ENCODE assay signal across 9 mouse cellular contexts in genomic region chr3:60499157-60499578, GRCm38 (mm10). TPM values are rescaled to one million over a fixed set of nuclear protein-coding genes. Genes with fewer than 3 reads are reported as not detected.
DNase-seq lines count a peak whose midpoint lies in the region; ATAC-seq and TF ChIP-seq lines count a peak whose summit lies in the region.
"Had no signal": no experiment of that assay in that cellular context is flagged by ENCODE, and none has a peak within 500 bp of the region (broad histone marks: within the 10 kb centered on the region; RNA-seq: fewer than 3 reads in every experiment).

No protein-coding gene starts in this region.

- no peak for DNase-seq in forebrain, embryonic 10.5 days (ENCODE audit: extremely low spot score, low spot score)
- no peak for DNase-seq in CH12.LX (ENCODE audit: extremely low read depth)
- peak; percentile 67 to 79 for DNase-seq in heart, adult 18-20 months
- DNase-seq in right cerebral cortex, postnatal 14 days: no peak
- DNase-seq in left cerebral cortex, postnatal 10 days (ENCODE audit: extremely low spot score in 1 of 2, low spot score in 2 of 2): no peak
- no peak for DNase-seq in midbrain, embryonic 14.5 days
- DNase-seq: right cerebral cortex, adult 18-20 months had no signal

- dilution Hi-C loops in CH12.LX (cut with MboI; ENCODE audit: extremely low pct_ligation_motif_present, extremely low pct_unique_long_range_greater_than_20kb, low sequenced_read_pairs): no loop called here

- no peak overlapping the region for H3K4me2 ChIP-seq in forebrain, embryonic 12.5 days
- peak overlapping the region; percentile 98 for H3K4me2 ChIP-seq in CH12.LX (ENCODE audit: insufficient read depth, low read depth, poor library complexity, severe bottlenecking)
- H3K4me2 ChIP-seq in liver, embryonic 12.5 days: peak overlapping the region; percentile 89
- H3K4me2 ChIP-seq in midbrain, embryonic 14.5 days (ENCODE audit: low read length): no peak overlapping the region

- WGBS in forebrain, embryonic 10.5 days: 70% methylated on average over 6 of the region's 6 CpGs
- WGBS in forebrain, embryonic 12.5 days: 51% methylated on average over 6 of the region's 6 CpGs
- 5% methylated on average over 6 of the region's 6 CpGs for WGBS in liver, embryonic 12.5 days (ENCODE audit: insufficient replicate concordance)
- WGBS in midbrain, embryonic 14.5 days: 52% methylated on average over 6 of the region's 6 CpGs

- no peaks in the 10 kb centered on the region for H3K27me3 ChIP-seq in forebrain, embryonic 10.5 days (ENCODE audit: poor library complexity, severe bottlenecking)
- no peaks in the 10 kb centered on the region for H3K27me3 ChIP-seq in forebrain, embryonic 12.5 days
- H3K27me3 ChIP-seq in CH12.LX (replicated peaks): no peaks in the 10 kb centered on the region
- H3K27me3 ChIP-seq in liver, embryonic 12.5 days (replicated peaks): no peaks in the 10 kb centered on the region
- H3K27me3 ChIP-seq in midbrain, embryonic 14.5 days (ENCODE audit: control insufficient read depth, insufficient read depth, low read length): no peaks in the 10 kb centered on the region

- in situ Hi-C loops in CH12.LX (cut with MboI; ENCODE audit: low pct_ligation_motif_present, low pct_unique_long_range_greater_than_20kb, low sequenced_read_pairs): no loop called here

- intact Hi-C loops in left cerebral cortex, postnatal 10 days (cut with DNase I): no loop called here

- TF ChIP-seq CTCF in CH12.LX (conservative IDR thresholded peaks at IDR 0.05 in 1 of 2, IDR thresholded peaks at IDR 0.05 in 1 of 2; ENCODE audit: low read depth in 2 of 2, low read length in 2 of 2): no peak

- H3K27ac ChIP-seq in forebrain, embryonic 10.5 days: 0 out of 2 replicates have a peak overlapping the region, but pooled peaks have one; percentile 99
- H3K27ac ChIP-seq in forebrain, embryonic 12.5 days: no peak overlapping the region
- H3K27ac ChIP-seq in CH12.LX (ENCODE audit: insufficient read depth, low read depth): peak overlapping the region; percentile 73
- peak overlapping the region; percentile 95 for H3K27ac ChIP-seq in liver, embryonic 12.5 days
- H3K27ac ChIP-seq in midbrain, embryonic 14.5 days (replicated peaks; ENCODE audit: low read depth, low read length): no peak overlapping the region

- TF ChIP-seq POLR2A in CH12.LX (IDR thresholded peaks at IDR 0.05; ENCODE audit: low read depth, low read length): no peak

- no peak for TF ChIP-seq RAD21 in CH12.LX (IDR thresholded peaks at IDR 0.05; ENCODE audit: low read depth, low read length)

- H3K9ac ChIP-seq in forebrain, embryonic 12.5 days: no peak overlapping the region
- H3K9ac ChIP-seq in CH12.LX (ENCODE audit: insufficient read depth, low read depth): peak overlapping the region; percentile 87
- peak overlapping the region; percentile 99 for H3K9ac ChIP-seq in liver, embryonic 12.5 days
- no peak overlapping the region for H3K9ac ChIP-seq in midbrain, embryonic 14.5 days (replicated peaks; ENCODE audit: low read length)

- H3K79me2 ChIP-seq in CH12.LX (replicated peaks; ENCODE audit: control insufficient read depth, extremely low read depth, insufficient read depth, poor library complexity, severe bottlenecking): peaks cover 71% of the 10 kb centered on the region

- peak overlapping the region; percentile 84; the same call in 1 of the 2 replicates for H3K4me3 ChIP-seq in forebrain, embryonic 10.5 days
- no peak overlapping the region for H3K4me3 ChIP-seq in forebrain, embryonic 12.5 days (replicated peaks)
- peak overlapping the region in 1 of 3 experiments; percentile 20 for H3K4me3 ChIP-seq in CH12.LX (replicated peaks in 1 of 3; ENCODE audit: low read depth in 2 of 3, low read length in 2 of 3, poor library complexity in 1 of 3)
- H3K4me3 ChIP-seq in liver, embryonic 12.5 days: peak overlapping the region; percentile 85
- no peak overlapping the region for H3K4me3 ChIP-seq in midbrain, embryonic 14.5 days (replicated peaks; ENCODE audit: low read depth, low read length)

- peaks cover 46% of the 10 kb centered on the region for H3K4me1 ChIP-seq in forebrain, embryonic 10.5 days
- peaks cover 34% of the 10 kb centered on the region for H3K4me1 ChIP-seq in forebrain, embryonic 12.5 days
- peaks cover 6 to 49% of the 10 kb centered on the region in 2 experiments for H3K4me1 ChIP-seq in CH12.LX (ENCODE audit: control insufficient read depth in 1 of 2, insufficient read depth in 2 of 2)
- peaks cover 62% of the 10 kb centered on the region for H3K4me1 ChIP-seq in liver, embryonic 12.5 days
- peaks cover 21% of the 10 kb centered on the region for H3K4me1 ChIP-seq in midbrain, embryonic 14.5 days (ENCODE audit: control insufficient read depth, insufficient read depth, low read length)

- ATAC-seq in forebrain, embryonic 12.5 days (ENCODE audit: low FRiP score): no peak
- ATAC-seq in liver, embryonic 12.5 days: 0 out of 2 replicates have a peak, but pooled peaks have one; percentile 15
- ATAC-seq in midbrain, embryonic 14.5 days (ENCODE audit: low FRiP score, low TSS enrichment): no peak

- peak; percentile 34; the same call in 1 of the 2 replicates for TF ChIP-seq EP300 in CH12.LX (IDR thresholded peaks at IDR 0.05; ENCODE audit: low read length)

- H3K9me3 ChIP-seq in forebrain, embryonic 10.5 days: no peaks in the 10 kb centered on the region
- H3K9me3 ChIP-seq in forebrain, embryonic 12.5 days: no peaks in the 10 kb centered on the region
- H3K9me3 ChIP-seq in CH12.LX (replicated peaks; ENCODE audit: low read length): no peaks in the 10 kb centered on the region
- no peaks in the 10 kb centered on the region for H3K9me3 ChIP-seq in liver, embryonic 12.5 days (replicated peaks)
- no peaks in the 10 kb centered on the region for H3K9me3 ChIP-seq in midbrain, embryonic 14.5 days (ENCODE audit: control insufficient read depth, low read length)

- H3K36me3 ChIP-seq in forebrain, embryonic 10.5 days (replicated peaks): no peaks in the 10 kb centered on the region
- H3K36me3 ChIP-seq in forebrain, embryonic 12.5 days (replicated peaks): no peaks in the 10 kb centered on the region
- peaks cover 2 to 13% of the 10 kb centered on the region in 2 experiments for H3K36me3 ChIP-seq in CH12.LX (replicated peaks in 1 of 2; ENCODE audit: control insufficient read depth in 1 of 2, insufficient read depth in 1 of 2, low read length in 1 of 2)
- H3K36me3 ChIP-seq in liver, embryonic 12.5 days: no peaks in the 10 kb centered on the region
- H3K36me3 ChIP-seq in midbrain, embryonic 14.5 days (ENCODE audit: control insufficient read depth, insufficient read depth, low read length): no peaks in the 10 kb centered on the region

TF ChIP-seq in CH12.LX, 34 proteins besides CTCF, POLR2A, EP300 and RAD21:
- TF ChIP-seq IRF4 (IDR thresholded peaks at IDR 0.05; ENCODE audit: low read depth, low read length) (0 out of 2 replicates have a peak, but pooled peaks have one; percentile 40), ETS1 (conservative IDR thresholded peaks at IDR 0.05; ENCODE audit: low read depth, low read length) (no peak), MYC (IDR thresholded peaks at IDR 0.05; ENCODE audit: low read depth, low read length) (peak; percentile 72; the same call in 1 of the 2 replicates), MEF2A (IDR thresholded peaks at IDR 0.05; ENCODE audit: borderline replicate concordance, low read depth, low read length) (no peak), UBTF (IDR thresholded peaks at IDR 0.05; ENCODE audit: low read depth, low read length) (no peak), MAX (IDR thresholded peaks at IDR 0.05; ENCODE audit: low read length) (peak; percentile 49; the same call in 1 of the 2 replicates), BHLHE40 (IDR thresholded peaks at IDR 0.05; ENCODE audit: low read depth, low read length) (peak; percentile 71)

RNA-seq across cellular contexts. Expression of gene Mbnl1, which starts 26.5 kb away (rescaled TPM):
- 37.6 and 40.0 TPM in 2 replicates for polyA plus RNA-seq in forebrain, embryonic 10.5 days (2016; fragmentation: Nextera tagmentation; extraction: Ambion mirVana)
- polyA plus RNA-seq in forebrain, embryonic 12.5 days (2016; fragmentation: Nextera tagmentation; extraction: Ambion mirVana): 37.3 and 39.9 TPM in 2 replicates
- total RNA-seq in CH12.LX (2012; rRNA removed) (249 and 276 TPM in 2 replicates), CH12.LX (2014; rRNA removed) (332 and 386 TPM in 2 replicates)
- polyA plus RNA-seq in CH12.LX (2012; ENCODE audit: insufficient read length, low read depth): 151 and 174 TPM in 2 replicates
- total RNA-seq in heart, adult 18-20 months (2021): 100 to 1,000 TPM; 196 to 231 TPM
- 169 and 171 TPM in 2 replicates for polyA plus RNA-seq in liver, embryonic 12.5 days (2016; fragmentation: Nextera tagmentation; extraction: Ambion mirVana)
- total RNA-seq in left cerebral cortex, postnatal 10 days (2021): 10 to 100 TPM; 86.1 to 96.2 TPM
- 58.0 and 66.8 TPM in 2 replicates for polyA plus RNA-seq in midbrain, embryonic 14.5 days (2014; fragmentation: Nextera tagmentation; extraction: Ambion mirVana)

Comparison
In these comparisons a context has a peak if more than half of its experiments do, and no peak if none do; other contexts are left out.
1. H3K27ac ChIP-seq: peak in forebrain, embryonic 10.5 days (single experiment), CH12.LX (single experiment) and liver, embryonic 12.5 days (single experiment); none in forebrain, embryonic 12.5 days (single experiment) and midbrain, embryonic 14.5 days (single experiment).
2. H3K4me3 ChIP-seq: peak in forebrain, embryonic 10.5 days (single experiment) and liver, embryonic 12.5 days (single experiment); none in forebrain, embryonic 12.5 days (single experiment) and midbrain, embryonic 14.5 days (single experiment).
3. DNase-seq: peak in heart, adult 18-20 months (2 of 2); none in forebrain, embryonic 10.5 days (single experiment), CH12.LX (single experiment), right cerebral cortex, postnatal 14 days (single experiment), left cerebral cortex, postnatal 10 days (0 of 2) and midbrain, embryonic 14.5 days (single experiment).
4. H3K4me2 ChIP-seq: peak in CH12.LX (single experiment) and liver, embryonic 12.5 days (single experiment); none in forebrain, embryonic 12.5 days (single experiment) and midbrain, embryonic 14.5 days (single experiment).
5. H3K9ac ChIP-seq: peak in CH12.LX (single experiment) and liver, embryonic 12.5 days (single experiment); none in forebrain, embryonic 12.5 days (single experiment) and midbrain, embryonic 14.5 days (single experiment).